Mouse (Mus musculus) layer of hippocampus, adult 2 months (tissue): ENCODE data around the gene Iqgap1. TPM values are rescaled to one million over a fixed set of nuclear protein-coding genes. Genes with fewer than 3 reads are reported as not detected.

Experiments used
- DNase-seq, 2 experiments: peaks; one replicate each; pipeline ENCODE4 v3.0.0; 2022; ENCODE audit warnings: low spot score in 2 of 2
- H3K27ac ChIP-seq: fragments of 200-600 bp; 2 replicates; pipeline ENCODE4 v1.8.1; 2022
- H3K4me3 ChIP-seq: fragments of 200-600 bp; 2 replicates; pipeline ENCODE4 v1.8.1; 2022; ENCODE audit warnings: mild to moderate bottlenecking
- CTCF ChIP-seq: fragments of 200-600 bp; conservative IDR thresholded peaks from 2 replicates; pipeline ENCODE4 v1.8.1; 2022; ENCODE audit warnings: antibody characterized with exemption, mild to moderate bottlenecking, moderate library complexity
- long read RNA-seq, 2 experiments: library from polyadenylated mRNA; stranded (forward); transcript quantifications; one replicate each; pipeline ENCODE4 v2.0.0; 2021; ENCODE audit warnings: borderline mapping rate in 2 of 2
- total RNA-seq, 2 experiments: library from RNA; stranded (reverse); gene quantifications; 2 replicates each; pipeline ENCODE4 v1.2.3; 2021

Iqgap1 gene
- 10 to 100 TPM; 19.4 to 21.6 TPM for total RNA-seq
- long read RNA-seq, experiment 1, full-length matches to known transcripts, result 2 of 4 reads
- long read RNA-seq, experiment 1, partial matches to known transcripts, result 1 of 4 reads
- long read RNA-seq, experiment 1, other reads (novel, unspliced or antisense), result 1 of 4 reads
- long read RNA-seq, experiment 2, full-length matches to known transcripts, result 3 of 9 reads
- long read RNA-seq, experiment 2, partial matches to known transcripts, result 3 of 9 reads
- long read RNA-seq, experiment 2, other reads (novel, unspliced or antisense), result 3 of 9 reads

GRCm38 (mm10) chr7:80825843-80826403 lies at the start of gene Iqgap1:
Gene Iqgap1 (minus strand): TSS chr7:80825974.
- no peak within 1 kb of the TSS for H3K27ac ChIP-seq
- no peak within 1 kb of the TSS for H3K4me3 ChIP-seq
- no peak for DNase-seq
- TF ChIP-seq CTCF, result no peak

DNA sequence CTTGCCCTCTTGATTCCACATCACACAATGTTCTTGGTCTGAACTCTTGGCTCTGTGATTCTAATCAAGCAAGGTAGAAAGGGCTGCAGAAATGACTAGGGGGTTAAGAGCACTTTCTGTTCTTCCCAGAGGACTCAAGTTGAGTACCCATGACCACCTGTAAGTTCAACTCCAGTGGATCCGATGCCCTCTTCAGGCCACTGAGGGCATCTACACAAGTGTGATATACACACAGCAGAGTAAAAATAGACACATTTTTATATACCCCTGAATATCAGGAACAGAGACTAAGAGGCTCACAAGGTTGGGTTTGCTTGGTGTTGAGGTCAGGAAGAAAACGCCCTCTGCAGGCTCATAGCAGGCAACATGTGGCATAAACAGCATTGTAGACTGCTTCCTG lies 47.9 kb upstream of the Iqgap1 start:
- Histone ChIP-seq H3K4me3 (no peak overlapping the region), H3K27ac (no peak overlapping the region)
- no peak for DNase-seq
- TF ChIP-seq CTCF, result peak; percentile 46

GRCm38 (mm10) chr7:80873038-80873437 lies 47.3 kb upstream of the Iqgap1 start:
- Histone ChIP-seq H3K27ac (no peak overlapping the region), H3K4me3 (no peak overlapping the region)
- no peak for DNase-seq
- TF ChIP-seq CTCF, result no peak

DNA sequence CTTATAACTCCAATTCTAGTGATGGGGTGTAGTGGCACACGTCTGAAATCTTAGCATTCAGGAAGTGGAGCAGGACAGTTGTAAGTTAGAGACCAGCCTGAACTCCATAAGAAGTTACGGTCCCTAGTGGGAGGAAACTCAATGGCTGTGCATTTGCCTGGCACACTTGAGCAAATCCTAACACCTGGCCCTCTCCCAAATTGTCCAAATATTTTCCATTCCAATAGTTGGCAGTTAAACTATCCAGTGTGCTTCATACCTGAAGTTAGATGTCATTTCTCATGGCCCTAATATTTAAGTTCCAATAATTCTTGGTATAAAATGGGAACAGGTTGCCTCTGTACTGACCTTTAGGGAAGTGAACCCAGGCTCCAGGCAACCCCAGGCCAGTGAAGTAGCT lies 42.9 kb upstream of the Iqgap1 start:
- Histone ChIP-seq H3K4me3 (no peak overlapping the region), H3K27ac (no peak overlapping the region)
- no peak for DNase-seq
- TF ChIP-seq CTCF, result no peak

- H3K27ac ChIP-seq, result no peak overlapping the region
- no peak overlapping the region for H3K4me3 ChIP-seq
- TF ChIP-seq CTCF, result no peak
- DNase-seq, result no peak
Measured at GRCm38 (mm10) chr7:80866514-80867147, 40.9 kb upstream of the Iqgap1 start.

- no peak for TF ChIP-seq CTCF
- DNase-seq, result no peak
- Histone ChIP-seq H3K4me3 (no peak overlapping the region), H3K27ac (no peak overlapping the region)
Measured at GRCm38 (mm10) chr7:80865521-80865920, 39.7 kb upstream of the Iqgap1 start.

DNA sequence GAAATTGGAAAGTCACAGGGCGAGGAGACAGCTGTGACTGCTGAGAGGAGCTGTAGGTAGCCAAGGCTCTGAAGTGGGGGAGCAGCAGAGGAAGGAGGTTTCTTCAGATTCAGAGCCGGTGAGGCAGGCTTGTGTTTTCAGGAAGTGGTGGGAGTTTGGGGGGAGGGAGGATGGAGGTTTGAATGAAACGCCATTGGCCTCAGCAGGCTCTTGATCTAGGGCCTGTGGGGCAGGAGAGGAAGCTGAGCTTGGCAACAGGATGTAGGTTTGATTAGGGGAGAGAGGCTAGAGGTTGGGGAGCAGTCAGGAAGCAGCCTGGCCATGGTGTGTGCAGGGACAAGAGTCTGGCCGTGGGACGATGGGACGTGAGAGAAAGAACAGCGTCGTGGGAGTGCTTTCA lies 39.1 kb upstream of the Iqgap1 start:
- no peak for DNase-seq
- H3K27ac ChIP-seq, result no peak overlapping the region

DNA sequence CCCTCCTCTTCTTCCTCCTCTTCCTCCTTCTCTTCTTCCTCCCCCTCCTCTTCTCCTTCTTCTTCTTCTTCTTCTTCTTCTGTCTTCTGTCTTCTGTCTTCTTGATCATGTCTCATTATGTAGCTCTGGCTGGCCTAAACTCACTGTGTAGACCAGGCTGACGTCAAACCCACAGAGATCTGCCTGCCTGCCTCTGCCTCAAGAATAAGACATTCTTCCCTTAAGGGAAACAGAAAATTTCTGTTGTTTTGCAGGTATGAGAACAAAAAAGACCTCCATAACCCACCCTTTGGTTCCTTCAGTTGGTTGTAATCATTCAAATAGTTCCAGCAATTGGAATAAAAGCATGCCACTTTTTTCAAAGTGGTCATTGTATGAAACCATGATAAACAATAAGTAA lies 38.4 kb upstream of the Iqgap1 start:
- TF ChIP-seq CTCF, result no peak
- Histone ChIP-seq H3K27ac (no peak overlapping the region), H3K4me3 (peak overlapping the region; percentile 22; the same call in 1 of the 2 replicates)
- DNase-seq, result no peak

More for the DNA sequence above, 39.1 kb upstream of the Iqgap1 start:
- no peak for TF ChIP-seq CTCF
- H3K4me3 ChIP-seq, result no peak overlapping the region

GRCm38 (mm10) chr7:80863520-80863919 lies 37.7 kb upstream of the Iqgap1 start:
- no peak for DNase-seq
- no peak for TF ChIP-seq CTCF
- H3K4me3 ChIP-seq, result peak overlapping the region; percentile 33; the same call in 1 of the 2 replicates
- peak overlapping the region; percentile 51 for H3K27ac ChIP-seq

DNA sequence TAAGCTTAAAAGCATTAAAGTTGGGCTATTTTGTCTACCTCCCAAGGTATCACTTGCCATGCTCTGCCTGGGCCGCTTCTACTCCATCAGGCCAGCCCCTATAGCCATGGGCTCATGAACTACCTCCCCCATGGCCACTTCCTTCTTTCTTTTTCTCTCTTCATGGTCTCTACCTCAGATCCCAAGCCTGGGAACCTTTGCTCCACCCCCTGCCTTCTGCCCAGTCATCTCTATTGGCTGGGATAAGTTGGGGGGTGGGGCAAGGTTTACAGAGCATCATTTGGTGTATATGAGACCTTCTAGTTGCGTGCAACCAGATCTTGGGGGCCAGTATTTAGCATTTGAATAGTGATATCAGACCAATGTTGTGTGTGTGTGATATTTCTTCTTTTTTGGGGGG lies 36.7 kb upstream of the Iqgap1 start:
- DNase-seq, result no peak
- H3K27ac ChIP-seq, result no peak overlapping the region
- no peak overlapping the region for H3K4me3 ChIP-seq
- TF ChIP-seq CTCF, result no peak

DNA sequence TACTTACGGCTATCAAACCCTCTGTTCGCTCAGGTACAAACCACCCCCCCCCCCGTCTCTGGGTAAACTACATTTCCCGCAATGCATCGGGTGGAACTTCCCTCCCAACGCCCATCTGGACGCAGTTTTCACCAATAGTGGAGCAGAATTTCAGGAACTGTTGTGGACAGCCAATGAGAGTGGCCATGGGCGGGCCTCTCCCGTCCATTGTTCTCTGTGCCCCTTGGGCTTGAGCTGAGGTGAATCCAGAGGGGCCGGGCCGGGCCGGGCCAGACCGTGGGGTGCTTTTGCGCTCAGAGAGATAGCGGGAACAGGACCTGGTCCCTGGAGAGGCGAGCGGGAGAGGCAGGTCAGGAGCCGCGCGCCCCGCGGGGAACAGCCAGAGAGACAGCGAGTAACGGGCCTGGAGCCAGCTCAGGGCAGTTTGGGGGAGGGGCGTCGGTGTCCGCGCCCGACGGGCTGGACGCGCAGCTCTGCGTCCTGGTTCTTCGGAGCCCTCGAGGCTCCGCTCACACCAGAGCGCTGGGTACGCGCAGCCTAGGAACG lies 35.0 kb upstream of the Iqgap1 start, which contains the start of gene Zscan2:
TSS of gene Zscan2 (plus strand) at position 192 of the 546 bp plus-strand sequence.
- Histone ChIP-seq H3K4me3 (peak within 1 kb of the TSS; percentile 64), H3K27ac (peak within 1 kb of the TSS; percentile 87)
- TF ChIP-seq CTCF, result no peak
- DNase-seq, result peak; percentile 79 to 93

GRCm38 (mm10) chr7:80860227-80860626 lies 34.5 kb upstream of the Iqgap1 start:
- H3K4me3 ChIP-seq, result peak overlapping the region; percentile 64
- H3K27ac ChIP-seq, result peak overlapping the region; percentile 87; the same call in 1 of the 2 replicates
- peak in 1 of 2 experiments; percentile 39 for DNase-seq
- TF ChIP-seq CTCF, result no peak

- peak; percentile 95 for TF ChIP-seq CTCF
- DNase-seq, result peak; percentile 69 to 80
- H3K4me3 ChIP-seq, result no peak overlapping the region
- H3K27ac ChIP-seq, result no peak overlapping the region
Measured at GRCm38 (mm10) chr7:80857181-80857580, 31.4 kb upstream of the Iqgap1 start.

DNA sequence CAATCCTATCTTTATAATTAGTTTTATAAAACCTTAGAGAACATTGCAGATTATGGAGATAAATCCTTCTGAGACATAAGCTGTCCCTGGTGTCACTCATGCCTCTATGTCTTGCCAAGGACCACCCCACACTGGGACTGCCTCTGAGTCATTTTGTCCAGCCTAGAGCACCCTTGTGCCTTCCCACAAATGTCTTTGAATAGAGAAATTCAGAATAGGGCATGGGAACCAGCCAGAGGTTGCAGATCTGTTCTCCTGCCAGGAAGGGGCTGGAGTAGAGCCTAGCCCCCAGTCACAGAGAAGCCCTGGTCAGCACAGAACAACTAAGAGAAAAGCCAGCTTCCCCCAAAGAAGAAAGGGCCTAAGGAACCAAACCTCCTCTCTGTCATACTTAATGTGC lies 29.5 kb upstream of the Iqgap1 start:
- no peak for TF ChIP-seq CTCF
- peak in 1 of 2 experiments; percentile 47 for DNase-seq
- no peak overlapping the region for H3K4me3 ChIP-seq
- H3K27ac ChIP-seq, result peak overlapping the region; percentile 56; the same call in 1 of the 2 replicates
